In the genomic region with DNA sequence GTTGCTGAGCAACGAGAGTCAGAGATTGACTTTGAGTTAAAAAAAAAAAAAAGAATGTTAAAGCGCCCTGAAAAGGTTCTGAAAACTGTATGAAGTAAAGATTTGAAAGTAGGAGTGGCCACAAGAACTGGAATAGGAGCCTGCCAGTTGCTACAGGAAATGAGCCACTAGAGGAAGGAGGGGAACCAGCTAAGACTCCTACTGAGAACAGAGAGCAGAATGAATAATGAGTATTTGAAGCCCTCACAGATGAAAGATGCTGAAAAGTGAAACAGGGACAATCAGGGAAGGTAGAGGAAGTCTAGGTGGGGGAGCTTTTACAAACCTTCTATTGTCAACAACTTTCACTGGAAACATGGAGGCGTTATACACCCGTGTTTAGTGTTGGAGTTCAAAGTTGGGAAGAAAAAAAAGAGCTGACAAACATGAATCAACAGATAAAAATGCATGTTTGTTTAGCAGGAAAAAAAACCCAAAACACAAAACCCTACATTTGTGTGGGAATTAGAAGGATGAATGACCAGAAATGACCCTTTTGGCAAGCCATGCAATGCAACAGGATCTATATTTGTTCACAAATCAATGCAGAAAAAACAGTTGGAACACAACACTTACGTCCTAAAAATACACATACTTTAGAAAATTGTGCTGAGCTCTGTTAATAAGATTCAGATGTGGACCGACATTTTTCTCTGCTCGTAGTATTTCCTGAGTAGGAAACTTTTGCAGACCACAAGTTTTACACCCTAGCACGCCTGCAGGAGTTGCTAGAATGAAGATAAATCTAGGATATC, we compare ENCODE assay signal across 17 mouse cellular contexts. TPM values are rescaled to one million over a fixed set of nuclear protein-coding genes. Genes with fewer than 3 reads are reported as not detected.
DNase-seq lines count a peak whose midpoint lies in the region; ATAC-seq and TF ChIP-seq lines count a peak whose summit lies in the region.
"Had no signal": no experiment of that assay in that cellular context is flagged by ENCODE, and none has a peak within 500 bp of the region (broad histone marks: within the 10 kb centered on the region; RNA-seq: fewer than 3 reads in every experiment).

No protein-coding gene starts in this region.

- DNase-seq in heart, adult 8-10 months (ENCODE audit: low spot score) = peak; percentile 16
- peak; percentile 14 for DNase-seq in Muller cell, postnatal 12 days (ENCODE audit: inconsistent ontology term)
- peak; percentile 50 for DNase-seq in brain, embryonic 14.5 days (ENCODE audit: low read depth)
- no peak for DNase-seq in left cerebral cortex, adult 2 months (ENCODE audit: extremely low spot score in 1 of 2, low spot score in 2 of 2)
- DNase-seq: cerebellum, adult 11 months; cerebellum, postnatal 14 days; embryo, embryonic 11 days; kidney, adult 2 months; kidney, postnatal 36 days; layer of hippocampus, adult 9-11 months; lung, postnatal 14 days; thymus, adult 18-20 months had no signal

- WGBS in heart, embryonic 12.5 days = 66% methylated on average over 8 of the region's 8 CpGs
- WGBS in limb, embryonic 13.5 days = 32% methylated on average over 8 of the region's 8 CpGs
- WGBS in neural tube, embryonic 15.5 days = 62% methylated on average over 8 of the region's 8 CpGs

- 0 out of 2 replicates have a peak, but pooled peaks cover 2% of the 10 kb centered on the region for H3K9me3 ChIP-seq in heart, embryonic 12.5 days (replicated peaks)
- 0 out of 2 replicates have a peak, but pooled peaks cover 2% of the 10 kb centered on the region for H3K9me3 ChIP-seq in limb, embryonic 13.5 days
- no peaks in the 10 kb centered on the region for H3K9me3 ChIP-seq in neural tube, embryonic 15.5 days (replicated peaks)
- H3K9me3 ChIP-seq: hindbrain, embryonic 10.5 days; liver, embryonic 15.5 days had no signal

- no peak overlapping the region for H3K27ac ChIP-seq in heart, embryonic 12.5 days (ENCODE audit: poor library complexity, severe bottlenecking)
- no peak overlapping the region for H3K27ac ChIP-seq in limb, embryonic 13.5 days
- H3K27ac ChIP-seq in left cerebral cortex, adult 2 months = no peak overlapping the region
- no peak overlapping the region for H3K27ac ChIP-seq in neural tube, embryonic 15.5 days (replicated peaks)
- H3K27ac ChIP-seq: hindbrain, embryonic 10.5 days; liver, embryonic 15.5 days had no signal

- H3K36me3 ChIP-seq in heart, embryonic 12.5 days = peaks cover 71% of the 10 kb centered on the region
- H3K36me3 ChIP-seq in limb, embryonic 13.5 days = peaks cover 97% of the 10 kb centered on the region
- peaks cover 7% of the 10 kb centered on the region for H3K36me3 ChIP-seq in neural tube, embryonic 15.5 days
- H3K36me3 ChIP-seq: liver, embryonic 15.5 days had no signal

- no peak overlapping the region for H3K4me3 ChIP-seq in heart, embryonic 12.5 days
- peak overlapping the region; percentile 27 for H3K4me3 ChIP-seq in limb, embryonic 13.5 days
- H3K4me3 ChIP-seq in left cerebral cortex, adult 2 months = no peak overlapping the region
- H3K4me3 ChIP-seq in neural tube, embryonic 15.5 days (replicated peaks) = no peak overlapping the region
- H3K4me3 ChIP-seq: hindbrain, embryonic 10.5 days; liver, embryonic 15.5 days had no signal

- no peaks in the 10 kb centered on the region for H3K27me3 ChIP-seq in heart, embryonic 12.5 days (replicated peaks)
- no peaks in the 10 kb centered on the region for H3K27me3 ChIP-seq in limb, embryonic 13.5 days
- H3K27me3 ChIP-seq in neural tube, embryonic 15.5 days (replicated peaks) = no peaks in the 10 kb centered on the region
- H3K27me3 ChIP-seq: liver, embryonic 15.5 days had no signal

- H3K4me2 ChIP-seq in heart, embryonic 12.5 days = no peak overlapping the region
- H3K4me2 ChIP-seq in limb, embryonic 13.5 days (replicated peaks) = peak overlapping the region; percentile 48
- no peak overlapping the region for H3K4me2 ChIP-seq in neural tube, embryonic 15.5 days
- H3K4me2 ChIP-seq: liver, embryonic 15.5 days had no signal

- ATAC-seq in heart, embryonic 12.5 days (ENCODE audit: insufficient number of reproducible peaks, low FRiP score) = no peak
- no peak for ATAC-seq in limb, embryonic 13.5 days (ENCODE audit: low FRiP score, low read depth)
- ATAC-seq in neural tube, embryonic 15.5 days (ENCODE audit: low FRiP score) = no peak

- peaks cover 8% of the 10 kb centered on the region for H3K4me1 ChIP-seq in heart, embryonic 12.5 days (replicated peaks)
- peaks cover 63% of the 10 kb centered on the region for H3K4me1 ChIP-seq in limb, embryonic 13.5 days
- H3K4me1 ChIP-seq in neural tube, embryonic 15.5 days = peaks cover 31% of the 10 kb centered on the region
- H3K4me1 ChIP-seq: liver, embryonic 15.5 days had no signal

- H3K9ac ChIP-seq in heart, embryonic 12.5 days = no peak overlapping the region
- no peak overlapping the region for H3K9ac ChIP-seq in limb, embryonic 13.5 days
- no peak overlapping the region for H3K9ac ChIP-seq in neural tube, embryonic 15.5 days (replicated peaks)
- H3K9ac ChIP-seq: liver, embryonic 15.5 days had no signal

- TF ChIP-seq CTCF in brain, embryonic 14.5 days (IDR thresholded peaks at IDR 0.05; ENCODE audit: borderline replicate concordance, extremely low read depth, insufficient read depth, insufficient read length) = no peak
- TF ChIP-seq CTCF in left cerebral cortex, adult 2 months (IDR thresholded peaks at IDR 0.05) = no peak

- intact Hi-C loops in left cerebral cortex, adult 2 months (cut with DNase I) = loop anchor here (10.0 kb wide), 2 partner anchors 555 to 1155 kb away; no protein-coding TSS in a partner anchor

- no peak for TF ChIP-seq POLR2A in brain, embryonic 14.5 days (IDR thresholded peaks at IDR 0.05; ENCODE audit: borderline replicate concordance, extremely low read depth, insufficient read depth, insufficient read length, poor library complexity, severe bottlenecking)

RNA-seq across cellular contexts. Expression of gene Pcdh18, which starts 7.4 kb away (rescaled TPM):
- total RNA-seq in heart, adult 8-10 months (2022) = 1 to 10 TPM; 2.6 to 5.4 (median 3.5) TPM
- polyA plus RNA-seq in heart, embryonic 12.5 days (2016; fragmentation: Nextera tagmentation; extraction: Ambion mirVana) = 27.4 and 30.2 TPM in 2 replicates
- 18.8 and 25.5 TPM in 2 replicates for polyA plus RNA-seq in brain, embryonic 14.5 days (2012; rRNA removed)
- polyA plus RNA-seq in limb, embryonic 13.5 days (2015; fragmentation: Nextera tagmentation; extraction: Ambion mirVana) = 161 and 172 TPM in 2 replicates
- 1 to 10 TPM; 5.2 to 6.3 TPM for total RNA-seq in left cerebral cortex, adult 2 months (2021)
- polyA plus RNA-seq in neural tube, embryonic 15.5 days (2015; fragmentation: Nextera tagmentation; extraction: Ambion mirVana) = 25.6 and 28.8 TPM in 2 replicates

Comparison
In these comparisons a context has a peak if more than half of its experiments do, and no peak if none do; other contexts are left out.
1. DNase-seq: peak in heart, adult 8-10 months (single experiment), Muller cell, postnatal 12 days (single experiment) and brain, embryonic 14.5 days (single experiment); none in left cerebral cortex, adult 2 months (0 of 2).